Mouse (Mus musculus): Measurements from ENCODE around the gene Atg16l1. TPM values are rescaled to one million over a fixed set of nuclear protein-coding genes. Genes with fewer than 3 reads are reported as not detected.

The Atg16l1 gene
- polyA plus RNA-seq, 1 experiment from 2014 or later: 37.8 TPM

- 80% methylated on average over 4 of the region's 4 CpGs for WGBS
- H3K4me3 ChIP-seq (ENCODE audit: low read depth, low read length): no peak overlapping the region
Observed at GRCm38 (mm10) chr1:87723351-87723750, 32.3 kb upstream of the Atg16l1 start.

GRCm38 (mm10) chr1:87729070-87729469 lies 26.6 kb upstream of the Atg16l1 start:
- H3K4me1 ChIP-seq (replicated peaks; ENCODE audit: control insufficient read depth, insufficient read depth, low read length): no peaks in the 10 kb centered on the region
- no peak overlapping the region for H3K9ac ChIP-seq (ENCODE audit: low read depth, low read length)
- H3K27ac ChIP-seq (ENCODE audit: low read depth, low read length): no peak overlapping the region
- DNase-seq (ENCODE audit: low spot score) (no peak), ATAC-seq (ENCODE audit: low FRiP score) (no peak)
- 79% methylated on average over 2 of the region's 2 CpGs for WGBS
- H3K27me3 ChIP-seq (ENCODE audit: control insufficient read depth, insufficient read depth, low read length): no peaks in the 10 kb centered on the region
- no peak overlapping the region for H3K4me3 ChIP-seq (ENCODE audit: low read depth, low read length)
- no peaks in the 10 kb centered on the region for H3K36me3 ChIP-seq (ENCODE audit: control insufficient read depth, insufficient read depth, low read length)
- H3K4me2 ChIP-seq (replicated peaks; ENCODE audit: low read depth, low read length): no peak overlapping the region
- no peaks in the 10 kb centered on the region for H3K9me3 ChIP-seq (ENCODE audit: control insufficient read depth, low read length)

More at GRCm38 (mm10) chr1:87723351-87723750, 32.3 kb upstream of the Atg16l1 start:
- Histone ChIP-seq H3K36me3 (ENCODE audit: control insufficient read depth, insufficient read depth, low read length) (no peaks in the 10 kb centered on the region), H3K4me1 (replicated peaks; ENCODE audit: control insufficient read depth, insufficient read depth, low read length) (no peaks in the 10 kb centered on the region), H3K27ac (ENCODE audit: low read depth, low read length) (no peak overlapping the region), H3K9me3 (ENCODE audit: control insufficient read depth, low read length) (no peaks in the 10 kb centered on the region), H3K27me3 (ENCODE audit: control insufficient read depth, insufficient read depth, low read length) (no peaks in the 10 kb centered on the region), H3K4me2 (replicated peaks; ENCODE audit: low read depth, low read length) (no peak overlapping the region), H3K9ac (ENCODE audit: low read depth, low read length) (no peak overlapping the region)
- no peak for DNase-seq (ENCODE audit: low spot score)
- ATAC-seq (ENCODE audit: low FRiP score): no peak

- DNase-seq (ENCODE audit: low spot score) (no peak), ATAC-seq (ENCODE audit: low FRiP score) (no peak)
- Histone ChIP-seq H3K4me3 (ENCODE audit: low read depth, low read length) (no peak overlapping the region), H3K27me3 (ENCODE audit: control insufficient read depth, insufficient read depth, low read length) (no peaks in the 10 kb centered on the region), H3K4me2 (replicated peaks; ENCODE audit: low read depth, low read length) (no peak overlapping the region), H3K9ac (ENCODE audit: low read depth, low read length) (no peak overlapping the region), H3K27ac (ENCODE audit: low read depth, low read length) (no peak overlapping the region), H3K4me1 (replicated peaks; ENCODE audit: control insufficient read depth, insufficient read depth, low read length) (no peaks in the 10 kb centered on the region), H3K9me3 (ENCODE audit: control insufficient read depth, low read length) (no peaks in the 10 kb centered on the region), H3K36me3 (ENCODE audit: control insufficient read depth, insufficient read depth, low read length) (no peaks in the 10 kb centered on the region)
- 88% methylated on average over 6 of the region's 6 CpGs for WGBS
Observed at GRCm38 (mm10) chr1:87729850-87730249, 25.8 kb upstream of the Atg16l1 start.

- H3K9me3 ChIP-seq (ENCODE audit: control insufficient read depth, low read length): no peaks in the 10 kb centered on the region
- 90% methylated on average over 7 of the region's 7 CpGs for WGBS
- ATAC-seq (ENCODE audit: low FRiP score) (no peak), DNase-seq (ENCODE audit: low spot score) (no peak)
- H3K36me3 ChIP-seq (ENCODE audit: control insufficient read depth, insufficient read depth, low read length): no peaks in the 10 kb centered on the region
- H3K27me3 ChIP-seq (ENCODE audit: control insufficient read depth, insufficient read depth, low read length): no peaks in the 10 kb centered on the region
- H3K4me1 ChIP-seq (replicated peaks; ENCODE audit: control insufficient read depth, insufficient read depth, low read length): no peaks in the 10 kb centered on the region
- no peak overlapping the region for H3K4me2 ChIP-seq (replicated peaks; ENCODE audit: low read depth, low read length)
- H3K9ac ChIP-seq (ENCODE audit: low read depth, low read length): no peak overlapping the region
- H3K4me3 ChIP-seq (ENCODE audit: low read depth, low read length): no peak overlapping the region
- H3K27ac ChIP-seq (ENCODE audit: low read depth, low read length): no peak overlapping the region
Observed at GRCm38 (mm10) chr1:87730271-87730670, 25.4 kb upstream of the Atg16l1 start.

GRCm38 (mm10) chr1:87733212-87733611 lies 22.5 kb upstream of the Atg16l1 start:
- ATAC-seq (ENCODE audit: low FRiP score) (no peak), DNase-seq (ENCODE audit: low spot score) (no peak)
- H3K9me3 ChIP-seq (ENCODE audit: control insufficient read depth, low read length): no peaks in the 10 kb centered on the region
- WGBS: 91% methylated on average over 5 of the region's 5 CpGs
- H3K36me3 ChIP-seq (ENCODE audit: control insufficient read depth, insufficient read depth, low read length): no peaks in the 10 kb centered on the region
- H3K4me3 ChIP-seq (ENCODE audit: low read depth, low read length): no peak overlapping the region
- H3K27ac ChIP-seq (ENCODE audit: low read depth, low read length): no peak overlapping the region
- no peaks in the 10 kb centered on the region for H3K27me3 ChIP-seq (ENCODE audit: control insufficient read depth, insufficient read depth, low read length)
- no peak overlapping the region for H3K4me2 ChIP-seq (replicated peaks; ENCODE audit: low read depth, low read length)
- H3K4me1 ChIP-seq (replicated peaks; ENCODE audit: control insufficient read depth, insufficient read depth, low read length): no peaks in the 10 kb centered on the region
- H3K9ac ChIP-seq (ENCODE audit: low read depth, low read length): no peak overlapping the region

- no peak for DNase-seq (ENCODE audit: low spot score)
- no peak for ATAC-seq (ENCODE audit: low FRiP score)
- Histone ChIP-seq H3K36me3 (ENCODE audit: control insufficient read depth, insufficient read depth, low read length) (no peaks in the 10 kb centered on the region), H3K4me3 (ENCODE audit: low read depth, low read length) (no peak overlapping the region), H3K4me2 (replicated peaks; ENCODE audit: low read depth, low read length) (no peak overlapping the region), H3K4me1 (replicated peaks; ENCODE audit: control insufficient read depth, insufficient read depth, low read length) (no peaks in the 10 kb centered on the region), H3K27ac (ENCODE audit: low read depth, low read length) (no peak overlapping the region), H3K9ac (ENCODE audit: low read depth, low read length) (no peak overlapping the region), H3K9me3 (ENCODE audit: control insufficient read depth, low read length) (no peaks in the 10 kb centered on the region), H3K27me3 (ENCODE audit: control insufficient read depth, insufficient read depth, low read length) (no peaks in the 10 kb centered on the region)
- 79% methylated on average over 3 of the region's 3 CpGs for WGBS
Observed at GRCm38 (mm10) chr1:87734153-87734552, 21.5 kb upstream of the Atg16l1 start.

GRCm38 (mm10) chr1:87740584-87741290 lies 14.9 kb upstream of the Atg16l1 start:
- no peaks in the 10 kb centered on the region for H3K9me3 ChIP-seq (ENCODE audit: control insufficient read depth, low read length)
- ATAC-seq (ENCODE audit: low FRiP score) (no peak), DNase-seq (ENCODE audit: low spot score) (no peak)
- H3K4me3 ChIP-seq (ENCODE audit: low read depth, low read length): no peak overlapping the region
- no peaks in the 10 kb centered on the region for H3K27me3 ChIP-seq (ENCODE audit: control insufficient read depth, insufficient read depth, low read length)
- H3K4me1 ChIP-seq (replicated peaks; ENCODE audit: control insufficient read depth, insufficient read depth, low read length): no peaks in the 10 kb centered on the region
- no peaks in the 10 kb centered on the region for H3K36me3 ChIP-seq (ENCODE audit: control insufficient read depth, insufficient read depth, low read length)
- 79% methylated on average over 6 of the region's 6 CpGs for WGBS
- no peak overlapping the region for H3K27ac ChIP-seq (ENCODE audit: low read depth, low read length)
- H3K9ac ChIP-seq (ENCODE audit: low read depth, low read length): no peak overlapping the region
- no peak overlapping the region for H3K4me2 ChIP-seq (replicated peaks; ENCODE audit: low read depth, low read length)

GRCm38 (mm10) chr1:87749360-87749973 lies 6.2 kb upstream of the Atg16l1 start:
- DNase-seq (ENCODE audit: low spot score) (no peak), ATAC-seq (ENCODE audit: low FRiP score) (no peak)
- H3K9ac ChIP-seq (ENCODE audit: low read depth, low read length): no peak overlapping the region
- H3K4me2 ChIP-seq (replicated peaks; ENCODE audit: low read depth, low read length): no peak overlapping the region
- no peaks in the 10 kb centered on the region for H3K36me3 ChIP-seq (ENCODE audit: control insufficient read depth, insufficient read depth, low read length)
- no peaks in the 10 kb centered on the region for H3K9me3 ChIP-seq (ENCODE audit: control insufficient read depth, low read length)
- no peaks in the 10 kb centered on the region for H3K27me3 ChIP-seq (ENCODE audit: control insufficient read depth, insufficient read depth, low read length)
- no peak overlapping the region for H3K27ac ChIP-seq (ENCODE audit: low read depth, low read length)
- no peaks in the 10 kb centered on the region for H3K4me1 ChIP-seq (replicated peaks; ENCODE audit: control insufficient read depth, insufficient read depth, low read length)
- H3K4me3 ChIP-seq (ENCODE audit: low read depth, low read length): no peak overlapping the region

- WGBS: 91% methylated on average over 3 of the region's 3 CpGs
- H3K27me3 ChIP-seq (ENCODE audit: control insufficient read depth, insufficient read depth, low read length): no peaks in the 10 kb centered on the region
- H3K4me2 ChIP-seq (replicated peaks; ENCODE audit: low read depth, low read length): no peak overlapping the region
- H3K4me1 ChIP-seq (replicated peaks; ENCODE audit: control insufficient read depth, insufficient read depth, low read length): no peaks in the 10 kb centered on the region
- no peak for ATAC-seq (ENCODE audit: low FRiP score)
- H3K9ac ChIP-seq (ENCODE audit: low read depth, low read length): no peak overlapping the region
- no peak overlapping the region for H3K27ac ChIP-seq (ENCODE audit: low read depth, low read length)
- no peak overlapping the region for H3K4me3 ChIP-seq (ENCODE audit: low read depth, low read length)
- DNase-seq (ENCODE audit: low spot score): no peak
- H3K9me3 ChIP-seq (ENCODE audit: control insufficient read depth, low read length): no peaks in the 10 kb centered on the region
- H3K36me3 ChIP-seq (ENCODE audit: control insufficient read depth, insufficient read depth, low read length): 0 out of 2 replicates have a peak, but pooled peaks cover 11% of the 10 kb centered on the region
Observed at GRCm38 (mm10) chr1:87763821-87764220, 8.2 kb downstream of the Atg16l1 start.

Data from hindbrain, embryonic 11.5 days (tissue).